Mouse (Mus musculus) cerebellum, adult (tissue): ENCODE results near the gene Lpcat1.

ENCODE experiments used
- ATAC-seq: cut with Nextera tagmentation; 2 replicates; pipeline ENCODE4 v1.9.2; 2017; ENCODE audit warnings: mild to moderate bottlenecking, moderate library complexity, mixed read lengths; ENCODE audit not compliant: insufficient number of reproducible peaks, low FRiP score, low TSS enrichment

Gene Lpcat1

GRCm38 (mm10) chr13:73446076-73446475, 20.9 kb upstream of the Lpcat1 start:
- no peak for ATAC-seq

- ATAC-seq = no peak
Measured at GRCm38 (mm10) chr13:73446494-73446893, 20.5 kb upstream of the Lpcat1 start.

- peak; percentile 38; the same call in 1 of the 2 replicates for ATAC-seq
Measured at GRCm38 (mm10) chr13:73446943-73447342, 20.1 kb upstream of the Lpcat1 start.

GRCm38 (mm10) chr13:73447478-73447877, 19.5 kb upstream of the Lpcat1 start:
- no peak for ATAC-seq

GRCm38 (mm10) chr13:73448201-73448600, 18.8 kb upstream of the Lpcat1 start:
- no peak for ATAC-seq

GRCm38 (mm10) chr13:73448723-73449122, 18.3 kb upstream of the Lpcat1 start:
- no peak for ATAC-seq

GRCm38 (mm10) chr13:73453503-73454217, 13.3 kb upstream of the Lpcat1 start:
- ATAC-seq = no peak

- ATAC-seq = no peak
Measured at GRCm38 (mm10) chr13:73455328-73455727, 11.7 kb upstream of the Lpcat1 start.

- ATAC-seq = no peak
Measured at GRCm38 (mm10) chr13:73457301-73457700, 9.7 kb upstream of the Lpcat1 start.

- no peak for ATAC-seq
Measured at GRCm38 (mm10) chr13:73457741-73458140, 9.3 kb upstream of the Lpcat1 start.

GRCm38 (mm10) chr13:73458719-73459118, 8.3 kb upstream of the Lpcat1 start:
- ATAC-seq = no peak

GRCm38 (mm10) chr13:73459189-73459850, 7.7 kb upstream of the Lpcat1 start:
- no peak for ATAC-seq

- no peak for ATAC-seq
Measured at GRCm38 (mm10) chr13:73461551-73461950, 5.4 kb upstream of the Lpcat1 start.

- ATAC-seq = no peak
Measured at GRCm38 (mm10) chr13:73465156-73465555, 1.8 kb upstream of the Lpcat1 start.

GRCm38 (mm10) chr13:73466411-73466810, 586 bp upstream of the Lpcat1 start:
- ATAC-seq = no peak

GRCm38 (mm10) chr13:73467421-73468237, 632 bp downstream of the Lpcat1 start:
- ATAC-seq = no peak; the same call in 1 of the 2 replicates

- ATAC-seq = no peak
Measured at GRCm38 (mm10) chr13:73468834-73469233, 1.8 kb downstream of the Lpcat1 start.

GRCm38 (mm10) chr13:73469257-73469967, 2.4 kb downstream of the Lpcat1 start:
- no peak for ATAC-seq

GRCm38 (mm10) chr13:73472481-73472880, 5.5 kb downstream of the Lpcat1 start:
- ATAC-seq = no peak

GRCm38 (mm10) chr13:73473746-73474145, 6.7 kb downstream of the Lpcat1 start:
- ATAC-seq = no peak
